Mouse (Mus musculus) heart, embryonic 10.5 days (tissue): ENCODE measurements around the gene Samd10. TPM values are rescaled to one million over a fixed set of nuclear protein-coding genes. Genes with fewer than 3 reads are reported as not detected.

ENCODE experiments used
- DNase-seq: peaks from one replicate; pipeline ENCODE4 v3.0.0-alpha.2; 2017; ENCODE audit warnings: low spot score
- H3K27ac ChIP-seq: fragments of 300-500 bp; sonication (generic); 2 replicates; pipeline ENCODE4 v1.5.1; 2016; ENCODE audit warnings: mild to moderate bottlenecking
- H3K27me3 ChIP-seq: fragments of 300-500 bp; sonication (generic); 2 replicates; pipeline ENCODE4 v1.6.1; 2016; ENCODE audit warnings: mild to moderate bottlenecking; ENCODE audit not compliant: poor library complexity, insufficient read depth, severe bottlenecking
- H3K36me3 ChIP-seq: fragments of 300-500 bp; sonication (generic); 2 replicates; pipeline ENCODE4 v1.6.1; 2016; ENCODE audit warnings: mild to moderate bottlenecking, moderate library complexity
- H3K4me1 ChIP-seq: fragments of 300-500 bp; sonication (generic); 2 replicates; pipeline ENCODE4 v1.6.1; 2016; ENCODE audit warnings: mild to moderate bottlenecking
- H3K4me3 ChIP-seq: fragments of 300-500 bp; sonication (generic); 2 replicates; pipeline ENCODE4 v1.5.1; 2016; ENCODE audit warnings: mild to moderate bottlenecking, moderate library complexity
- H3K9me3 ChIP-seq: fragments of 300-500 bp; sonication (generic); 2 replicates; pipeline ENCODE4 v1.6.1; 2016; ENCODE audit warnings: mild to moderate bottlenecking, moderate library complexity
- WGBS: fragments of 180-500 bp; shearing (Covaris S2); methylation state at CpG from one replicate; pipeline ENCODE4 v1.1.7; 2016; 5-methylcytosine and 5-hydroxymethylcytosine counted together
- polyA plus RNA-seq: library from polyadenylated mRNA; unstranded; fragments of >200 nt; fragmentation: Nextera tagmentation; extraction: Ambion mirVana; gene quantifications from 2 replicates; pipeline ENCODE4 v1.2.1, GENCODE M21; 2016

Gene Samd10
- polyA plus RNA-seq, 1 experiment from 2014 or later: 15.0 TPM

GRCm38 (mm10) chr2:181578790-181579618 is 20.0 kb downstream of the Samd10 start:
- Histone ChIP-seq H3K9me3 (no peaks in the 10 kb centered on the region), H3K27me3 (no peaks in the 10 kb centered on the region), H3K4me1 (peaks cover 44% of the 10 kb centered on the region), H3K36me3 (peaks cover 16% of the 10 kb centered on the region), H3K27ac (peak overlapping the region; percentile 4; the same call in 1 of the 2 replicates), H3K4me3 (no peak overlapping the region)
- DNase-seq: peak; percentile 76
- 43% methylated on average over 5 of the region's 5 CpGs for WGBS

- H3K4me3 ChIP-seq: no peak overlapping the region
- DNase-seq: peak; percentile 69
- peaks cover 44% of the 10 kb centered on the region for H3K4me1 ChIP-seq
- H3K27ac ChIP-seq: no peak overlapping the region
- H3K9me3 ChIP-seq: no peaks in the 10 kb centered on the region
- H3K36me3 ChIP-seq: peaks cover 19% of the 10 kb centered on the region
- no peaks in the 10 kb centered on the region for H3K27me3 ChIP-seq
- 69% methylated on average over 7 of the region's 7 CpGs for WGBS
These were observed 20.9 kb downstream of the Samd10 start for GRCm38 (mm10) chr2:181577981-181578581.

GRCm38 (mm10) chr2:181577126-181577525 is 21.9 kb downstream of the Samd10 start:
- peaks cover 28% of the 10 kb centered on the region for H3K36me3 ChIP-seq
- H3K9me3 ChIP-seq: no peaks in the 10 kb centered on the region
- DNase-seq: no peak
- WGBS: 74% methylated on average over 2 of the region's 2 CpGs
- H3K27ac ChIP-seq: no peak overlapping the region
- H3K4me3 ChIP-seq: no peak overlapping the region
- no peaks in the 10 kb centered on the region for H3K27me3 ChIP-seq
- peaks cover 40% of the 10 kb centered on the region for H3K4me1 ChIP-seq

- Histone ChIP-seq H3K4me3 (no peak overlapping the region), H3K27me3 (no peaks in the 10 kb centered on the region), H3K4me1 (peaks cover 38% of the 10 kb centered on the region), H3K27ac (no peak overlapping the region), H3K9me3 (no peaks in the 10 kb centered on the region), H3K36me3 (peaks cover 33% of the 10 kb centered on the region)
- 85% methylated on average over 2 of the region's 2 CpGs for WGBS
- no peak for DNase-seq
These were observed 22.4 kb downstream of the Samd10 start for GRCm38 (mm10) chr2:181576613-181577012.

GRCm38 (mm10) chr2:181574921-181575545 is 24.0 kb downstream of the Samd10 start:
- H3K27ac ChIP-seq: no peak overlapping the region
- peak; percentile 75 for DNase-seq
- peaks cover 38% of the 10 kb centered on the region for H3K36me3 ChIP-seq
- no peaks in the 10 kb centered on the region for H3K9me3 ChIP-seq
- H3K27me3 ChIP-seq: no peaks in the 10 kb centered on the region
- WGBS: 92% methylated on average over 7 of the region's 7 CpGs
- peaks cover 33% of the 10 kb centered on the region for H3K4me1 ChIP-seq
- no peak overlapping the region for H3K4me3 ChIP-seq

- H3K27ac ChIP-seq: no peak overlapping the region
These were observed 25.1 kb downstream of the Samd10 start for GRCm38 (mm10) chr2:181573961-181574360.

GRCm38 (mm10) chr2:181572921-181573920 is 25.8 kb downstream of the Samd10 start:
- WGBS: 89% methylated on average over 15 of the region's 15 CpGs
- H3K27ac ChIP-seq: no peak overlapping the region
- no peaks in the 10 kb centered on the region for H3K27me3 ChIP-seq
- peaks cover 45% of the 10 kb centered on the region for H3K36me3 ChIP-seq
- no peaks in the 10 kb centered on the region for H3K9me3 ChIP-seq
- no peak overlapping the region for H3K4me3 ChIP-seq
- peaks cover 17% of the 10 kb centered on the region for H3K4me1 ChIP-seq
- DNase-seq: peak; percentile 63

More at GRCm38 (mm10) chr2:181573961-181574360, 25.1 kb downstream of the Samd10 start:
- Histone ChIP-seq H3K9me3 (no peaks in the 10 kb centered on the region), H3K27me3 (no peaks in the 10 kb centered on the region), H3K4me1 (peaks cover 24% of the 10 kb centered on the region), H3K36me3 (peaks cover 45% of the 10 kb centered on the region), H3K4me3 (no peak overlapping the region)
- peak; percentile 55 for DNase-seq
- WGBS: 88% methylated on average over 9 of the region's 9 CpGs

- no peak overlapping the region for H3K27ac ChIP-seq
- H3K4me3 ChIP-seq: no peak overlapping the region
- peaks cover 8% of the 10 kb centered on the region for H3K4me1 ChIP-seq
- no peaks in the 10 kb centered on the region for H3K9me3 ChIP-seq
- peak; percentile 70 for DNase-seq
- no peaks in the 10 kb centered on the region for H3K27me3 ChIP-seq
- 91% methylated on average over 11 of the region's 11 CpGs for WGBS
- peaks cover 45% of the 10 kb centered on the region for H3K36me3 ChIP-seq
These were observed 26.9 kb downstream of the Samd10 start for GRCm38 (mm10) chr2:181571941-181572670.

- Histone ChIP-seq H3K36me3 (peaks cover 45% of the 10 kb centered on the region), H3K4me1 (peaks cover 8% of the 10 kb centered on the region), H3K4me3 (no peak overlapping the region), H3K9me3 (no peaks in the 10 kb centered on the region), H3K27me3 (no peaks in the 10 kb centered on the region), H3K27ac (no peak overlapping the region)
- peak; percentile 69 for DNase-seq
- WGBS: 62% methylated on average over 6 of the region's 6 CpGs
These were observed 28.0 kb downstream of the Samd10 start for GRCm38 (mm10) chr2:181570921-181571595.

GRCm38 (mm10) chr2:181570375-181570774 is 28.6 kb downstream of the Samd10 start:
- H3K27ac ChIP-seq: no peak overlapping the region
- H3K4me1 ChIP-seq: peaks cover 8% of the 10 kb centered on the region
- peaks cover 45% of the 10 kb centered on the region for H3K36me3 ChIP-seq
- 71% methylated on average over 8 of the region's 8 CpGs for WGBS
- H3K9me3 ChIP-seq: no peaks in the 10 kb centered on the region
- no peak for DNase-seq
- H3K27me3 ChIP-seq: no peaks in the 10 kb centered on the region
- H3K4me3 ChIP-seq: no peak overlapping the region

GRCm38 (mm10) chr2:181569856-181570255 is 29.2 kb downstream of the Samd10 start:
- Histone ChIP-seq H3K27ac (no peak overlapping the region), H3K4me1 (peaks cover 8% of the 10 kb centered on the region), H3K27me3 (no peaks in the 10 kb centered on the region), H3K9me3 (no peaks in the 10 kb centered on the region), H3K4me3 (no peak overlapping the region), H3K36me3 (peaks cover 44% of the 10 kb centered on the region)
- peak; percentile 71 for DNase-seq
- 85% methylated on average over 10 of the region's 10 CpGs for WGBS
